Mouse (Mus musculus) MEL (cell line): ENCODE data around the gene Gm37240.

ENCODE experiments used
- CHD2 ChIP-seq: IDR thresholded peaks from 2 replicates; pipeline ENCODE4 v1.6.1; 2011; ENCODE audit warnings: low read length, improper control_type of control experiment
- CTCF ChIP-seq, 3 experiments: IDR thresholded peaks in 2 of 3; conservative IDR thresholded peaks in 1 of 3; 2 replicates each; pipeline ENCODE4 v1.5.1; 2011 to 2012; ENCODE audit warnings: low read length in 3 of 3, low read depth in 2 of 3, mild to moderate bottlenecking in 2 of 3, improper control_type of control experiment in 1 of 3, inconsistent platforms in 1 of 3, mixed read lengths in 1 of 3, moderate library complexity in 1 of 3; ENCODE audit not compliant: control insufficient read depth in 1 of 3, insufficient read depth in 1 of 3, poor library complexity in 1 of 3, severe bottlenecking in 1 of 3
- MEF2A ChIP-seq: IDR thresholded peaks from 2 replicates; pipeline ENCODE4 v1.6.1; 2014; ENCODE audit warnings: low read depth, mild to moderate bottlenecking, inconsistent platforms, low read length, improper control_type of control experiment; ENCODE audit not compliant: poor library complexity, insufficient replicate concordance, severe bottlenecking; ENCODE audit errors: extremely low read depth
- MXI1 ChIP-seq: IDR thresholded peaks from 2 replicates; pipeline ENCODE4 v1.6.1; 2011; ENCODE audit warnings: mild to moderate bottlenecking, low read depth, low read length, improper control_type of control experiment
- POLR2A ChIP-seq, 2 experiments: IDR thresholded peaks; 2 replicates each; pipeline ENCODE4 v1.6.1; 2011 to 2012; ENCODE audit warnings: low read length in 2 of 2, mild to moderate bottlenecking in 2 of 2, control low read depth in 1 of 2, improper control_type of control experiment in 1 of 2, low read depth in 1 of 2, moderate library complexity in 1 of 2; ENCODE audit not compliant: control insufficient read depth in 1 of 2, insufficient read depth in 1 of 2, poor library complexity in 1 of 2
- POLR2AphosphoS5 ChIP-seq: IDR thresholded peaks from 2 replicates; pipeline ENCODE4 v1.6.1; 2012; ENCODE audit warnings: low read depth, borderline replicate concordance, mild to moderate bottlenecking, inconsistent platforms, low read length, moderate library complexity, mixed read lengths
- RAD21 ChIP-seq: IDR thresholded peaks from 2 replicates; pipeline ENCODE4 v1.6.1; 2011; ENCODE audit warnings: mild to moderate bottlenecking, low read depth, low read length, improper control_type of control experiment
- SIN3A ChIP-seq: IDR thresholded peaks from 2 replicates; pipeline ENCODE4 v1.6.1; 2012; ENCODE audit warnings: low read length, improper control_type of control experiment, inconsistent platforms

- TF ChIP-seq RAD21 (no peak), POLR2AphosphoS5 (no peak), CHD2 (no peak), CTCF (IDR thresholded peaks at IDR 0.05 in 2 of 3, conservative IDR thresholded peaks at IDR 0.05 in 1 of 3; ENCODE audit: control insufficient read depth in 1 of 3, insufficient read depth in 1 of 3, low read depth in 2 of 3, low read length in 3 of 3, poor library complexity in 1 of 3, severe bottlenecking in 1 of 3) (no peak), SIN3A (no peak), MXI1 (no peak), MEF2A (no peak), POLR2A (IDR thresholded peaks at IDR 0.05; ENCODE audit: control insufficient read depth in 1 of 2, insufficient read depth in 1 of 2, low read depth in 1 of 2, low read length in 2 of 2, poor library complexity in 1 of 2) (no peak)
Measured at GRCm38 (mm10) chr3:84748139-84748538, 1139.2 kb downstream of the Gm37240 start.
